Mouse (Mus musculus): ENCODE results near the gene Gm49450.
"Not testable (repeated sequence)": the region's sequence is repeated elsewhere in the genome, so short reads cannot be mapped to it uniquely, and the experiment has no call there.

Gm49450 gene

DNA sequence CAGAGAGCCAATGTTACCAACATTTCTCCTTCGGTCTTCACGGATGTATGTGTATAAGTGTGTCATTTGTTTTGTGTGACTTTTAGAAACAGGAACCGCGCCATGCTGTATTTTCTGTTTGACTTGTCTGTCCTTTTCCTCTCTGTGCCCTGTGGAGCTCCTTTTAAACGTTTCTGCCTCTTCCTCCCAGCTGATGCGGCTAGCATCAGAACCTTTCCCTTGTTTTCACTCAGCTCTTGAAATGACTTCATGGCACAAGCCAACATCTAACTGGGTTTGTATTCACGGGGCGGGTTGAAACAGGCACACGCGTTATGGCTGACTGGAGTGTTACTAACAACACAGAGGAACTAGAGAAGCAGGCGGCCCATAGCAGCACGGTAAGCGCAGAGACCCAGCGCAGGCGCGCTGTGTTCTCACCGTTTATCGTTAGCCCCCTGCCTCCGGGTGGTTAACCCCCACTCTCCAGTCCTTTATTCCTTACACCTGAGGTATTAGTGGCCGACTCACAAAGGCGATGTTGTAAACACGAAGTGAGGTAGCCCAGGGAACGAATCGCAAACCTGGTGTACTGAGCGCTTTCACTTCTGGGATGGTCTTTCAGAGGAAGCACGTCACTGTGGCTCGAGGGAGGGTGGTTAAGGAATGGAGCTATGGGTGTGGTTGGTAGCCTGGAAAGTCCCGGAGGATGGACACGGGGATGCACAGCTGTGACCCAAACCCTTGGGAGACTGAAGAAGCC lies 32.1 kb upstream of the Gm49450 start:
- DNase-seq: peak; percentile 67 to 71

DNA sequence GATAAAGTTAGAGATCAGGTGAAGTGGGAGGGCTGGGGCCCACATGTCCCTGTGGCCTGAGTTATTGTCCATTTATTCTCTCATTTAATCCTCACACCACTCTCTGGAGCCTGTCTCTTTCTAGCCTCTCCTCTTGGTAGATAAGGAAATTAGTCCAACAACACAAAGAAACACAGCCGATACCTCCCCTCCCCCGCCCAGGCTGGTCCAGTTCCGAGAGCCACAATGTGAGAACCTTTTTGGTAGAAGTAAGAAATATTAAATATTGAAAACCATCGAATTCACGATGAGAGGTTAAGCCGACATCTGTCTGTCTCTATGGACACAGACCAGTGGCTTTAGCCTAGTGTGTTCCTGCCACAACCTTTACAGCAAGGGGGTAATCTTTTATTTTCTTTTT lies 31.3 kb upstream of the Gm49450 start:
- DNase-seq: peak in 1 of 2 experiments; percentile 30

DNA sequence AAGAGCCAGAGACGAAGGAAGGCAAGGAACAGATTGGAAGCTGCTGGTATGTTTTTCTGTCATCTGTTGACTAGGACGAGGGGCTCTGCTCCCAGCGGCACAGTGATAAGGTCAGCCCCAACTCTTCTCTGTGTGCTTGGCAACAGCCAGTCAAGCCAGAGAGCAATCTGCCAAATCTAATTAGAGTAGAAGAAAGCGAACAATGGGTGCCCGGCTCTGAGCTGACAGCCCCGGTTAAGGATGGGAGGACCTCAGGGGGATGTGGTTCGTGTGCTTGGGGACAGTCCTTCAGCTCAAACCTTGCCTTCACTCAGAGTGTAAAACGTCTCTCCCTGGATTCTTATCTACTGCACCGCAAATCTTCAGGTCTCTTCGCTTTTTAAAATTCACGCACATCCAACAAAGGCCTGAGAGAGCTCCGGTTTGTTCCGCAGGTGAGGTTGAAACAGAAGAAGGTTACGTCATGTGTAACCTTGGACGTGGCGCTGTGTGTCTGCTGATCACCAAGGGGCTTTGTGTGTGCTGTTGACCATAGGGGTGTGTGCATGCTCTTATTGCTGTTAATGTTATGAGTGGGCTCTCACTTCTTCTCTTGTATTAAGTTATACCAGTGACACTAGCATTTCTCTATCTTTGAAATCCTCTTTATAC lies 30.2 kb upstream of the Gm49450 start:
- DNase-seq: no peak

DNA sequence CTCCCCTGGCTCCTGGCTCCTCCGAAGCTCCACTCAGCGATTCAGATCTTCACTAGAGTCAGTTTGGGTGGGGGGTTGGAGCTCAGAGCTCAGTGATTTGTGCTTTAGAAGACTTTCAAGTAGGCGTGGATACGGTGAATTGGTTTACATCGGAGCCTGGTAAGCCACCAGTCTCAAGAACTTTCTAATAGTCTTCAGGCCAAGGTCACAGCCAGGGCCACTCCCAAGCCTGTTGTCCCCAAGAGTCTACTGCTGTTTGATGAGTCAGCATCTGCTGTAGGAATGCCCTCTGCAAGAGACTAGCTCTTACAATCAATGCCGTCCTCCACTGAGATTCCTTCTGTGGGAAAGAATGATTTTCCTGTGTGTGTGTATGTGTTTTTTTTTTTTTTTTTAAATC lies 28.7 kb upstream of the Gm49450 start:
- no peak for DNase-seq

DNA sequence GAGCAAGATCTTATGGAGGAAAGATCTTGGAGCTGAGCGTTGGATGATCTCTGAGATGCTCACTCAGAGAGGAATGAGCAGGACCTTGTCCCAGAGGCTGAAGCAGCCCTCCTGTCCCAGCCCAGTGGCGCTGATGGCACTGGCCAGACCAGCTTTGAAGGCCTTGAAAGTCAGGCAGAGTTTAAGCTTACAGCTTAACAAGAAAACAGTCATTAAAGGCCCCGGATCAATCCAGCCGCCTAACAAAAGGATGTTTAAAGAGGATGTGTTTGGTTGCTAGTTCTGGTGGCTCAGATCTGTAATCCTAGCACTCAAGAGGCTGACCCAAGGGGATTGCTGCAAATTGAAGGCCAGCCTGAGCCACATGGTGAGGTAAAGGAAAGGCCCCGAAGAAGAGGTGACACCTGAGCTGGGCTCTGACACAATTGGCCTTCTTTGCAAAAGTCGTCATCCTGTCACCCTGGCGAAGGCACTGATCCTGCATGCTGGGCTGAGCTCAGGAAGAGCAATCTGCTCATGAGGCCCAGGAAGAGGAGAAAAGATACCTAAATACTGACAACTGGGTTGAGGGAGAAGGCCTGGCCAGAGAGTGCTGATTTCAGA lies 26.8 kb upstream of the Gm49450 start:
- DNase-seq: no peak

DNA sequence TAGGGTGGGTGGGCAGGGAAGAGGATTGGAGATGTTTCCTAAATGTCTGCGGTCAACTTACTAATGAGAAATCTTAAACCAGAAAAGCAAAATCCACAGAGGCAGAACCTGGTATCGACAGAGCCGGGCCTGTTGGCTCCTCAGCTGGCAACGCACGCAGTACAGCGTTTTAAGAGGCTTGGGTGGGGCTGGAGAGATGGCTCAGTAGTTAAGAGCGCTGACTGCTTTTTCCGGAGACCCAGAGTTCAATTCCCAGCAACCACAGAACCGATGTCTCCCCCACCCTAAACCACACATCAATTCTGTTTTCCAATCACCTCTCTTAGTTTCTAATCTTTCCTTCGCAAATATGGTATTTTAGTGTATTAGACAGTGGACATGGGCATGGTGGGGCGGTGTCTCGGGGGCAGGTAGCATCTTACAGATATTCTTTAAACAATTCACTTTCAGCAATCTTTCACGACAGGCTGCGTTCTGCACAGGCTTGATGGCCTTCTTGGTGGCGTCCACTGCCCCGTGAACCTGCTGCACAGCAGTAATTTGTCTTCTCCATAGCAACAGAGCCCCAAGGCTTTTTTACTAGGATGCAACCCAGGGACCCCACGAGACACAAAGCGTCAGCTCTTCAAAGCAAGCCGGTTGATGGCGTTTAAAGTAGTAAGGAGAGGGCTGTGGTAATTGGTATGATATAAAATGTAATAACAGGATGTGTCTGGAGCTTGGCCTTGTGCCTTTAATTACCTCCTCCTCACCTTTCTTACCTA lies 25.2 kb upstream of the Gm49450 start:
- no peak for DNase-seq

DNA sequence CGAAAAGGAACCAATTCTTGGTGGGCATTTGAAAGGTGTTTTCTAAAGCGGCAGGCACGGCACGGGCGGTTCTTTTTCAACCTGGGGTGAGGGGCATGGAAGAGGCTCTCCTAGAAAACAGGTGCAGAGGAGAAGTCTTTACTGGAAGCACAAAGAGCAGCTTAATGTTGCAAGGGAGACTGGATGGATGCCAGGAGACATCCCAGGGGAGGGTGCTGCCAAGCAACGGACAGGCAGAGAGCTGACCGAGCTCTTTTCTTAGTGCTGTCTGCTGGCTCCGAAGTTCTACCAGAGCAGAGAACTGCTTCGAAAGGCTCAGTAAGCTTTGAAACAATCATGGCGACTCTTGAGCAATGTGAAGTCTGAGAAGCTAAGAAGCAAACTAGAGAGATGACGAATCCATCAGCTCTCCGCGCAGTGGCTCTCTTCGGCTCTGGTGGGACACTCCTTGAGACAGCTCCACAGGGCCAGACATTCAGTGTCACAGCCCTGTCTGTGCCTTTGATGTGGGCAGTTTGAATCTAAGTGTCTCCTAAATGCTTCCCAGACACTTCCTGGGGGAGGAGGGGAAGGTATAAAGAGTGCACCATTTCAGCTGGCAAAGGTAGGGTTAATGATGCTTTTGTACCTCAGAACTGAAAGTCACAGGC lies 24.5 kb upstream of the Gm49450 start:
- no peak for DNase-seq

DNA sequence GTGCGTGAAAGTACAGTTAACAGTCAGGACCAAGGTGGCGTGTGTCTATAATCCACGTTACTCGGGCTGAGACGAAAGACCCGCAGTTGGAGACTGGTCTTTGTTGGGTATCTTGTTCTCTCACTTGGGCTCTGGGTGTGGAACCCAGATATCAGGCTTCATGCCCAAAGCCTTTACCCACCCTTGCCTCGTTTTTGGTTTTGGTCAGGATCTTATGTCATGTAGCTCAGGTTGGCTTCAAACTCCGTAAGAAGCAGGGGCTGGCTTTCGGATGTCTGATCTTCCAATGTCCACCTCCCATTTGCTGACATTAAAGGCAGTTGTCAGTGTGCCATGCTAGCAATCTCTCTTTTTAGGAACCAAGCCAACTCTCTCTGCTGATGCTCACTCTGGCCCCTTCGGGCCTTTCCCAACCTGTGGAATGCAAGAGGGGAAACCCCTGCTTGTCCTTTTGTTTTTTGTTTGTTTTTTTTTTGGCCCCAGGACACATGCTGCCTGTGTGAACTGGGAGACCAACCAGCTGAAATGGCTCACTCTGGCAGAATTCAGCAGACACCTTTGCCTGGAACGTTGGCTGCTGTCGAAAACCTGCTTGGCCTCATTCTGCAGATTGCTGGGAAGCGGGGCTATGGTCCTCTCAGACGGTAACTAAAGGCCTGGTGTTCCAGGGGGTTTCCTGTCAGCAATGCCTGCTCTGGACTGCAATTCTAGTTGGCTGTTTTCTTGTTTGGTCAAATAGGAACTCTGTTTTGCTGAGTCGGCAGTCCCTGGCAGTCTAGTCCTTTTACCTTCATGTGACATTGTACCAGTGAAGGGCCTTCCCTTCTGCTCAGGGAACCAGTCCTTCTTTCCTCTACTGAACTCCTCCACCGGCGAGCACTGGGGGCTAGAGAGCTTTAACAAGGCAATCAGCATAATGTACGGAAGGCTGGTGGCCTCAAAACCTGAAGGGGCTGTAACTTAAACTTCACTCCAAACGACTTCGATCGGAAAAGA lies 23.7 kb upstream of the Gm49450 start:
- DNase-seq: no peak

DNA sequence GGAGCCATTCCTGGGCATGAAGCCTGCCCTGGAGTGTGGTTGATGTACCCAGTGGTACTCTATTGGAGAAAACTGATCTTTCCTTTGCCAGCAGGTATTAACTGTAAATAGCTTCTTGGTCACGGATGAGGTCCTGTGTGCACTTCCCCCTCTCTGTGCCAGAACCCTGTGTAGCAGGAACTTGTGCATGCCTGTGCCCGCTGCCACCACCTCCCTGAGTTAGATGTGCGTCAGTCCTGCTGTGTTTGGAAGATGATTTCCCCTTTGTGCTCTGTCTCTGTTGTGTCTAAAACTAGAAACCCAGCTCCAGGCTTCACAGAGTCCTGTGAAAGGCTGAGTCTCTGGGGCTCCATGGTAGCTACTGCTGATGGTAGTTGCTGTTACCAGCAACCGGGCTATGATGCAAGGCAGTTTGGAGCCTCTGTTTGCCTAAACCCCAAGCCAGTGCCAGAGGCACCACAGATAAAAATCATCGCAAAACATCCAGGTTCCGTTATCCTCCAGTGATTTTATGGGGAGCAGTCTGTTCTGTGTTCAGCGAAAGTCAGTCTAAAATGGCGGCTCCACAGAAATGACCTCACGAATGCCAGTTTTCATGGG lies 19.8 kb upstream of the Gm49450 start:
- DNase-seq: no peak

DNA sequence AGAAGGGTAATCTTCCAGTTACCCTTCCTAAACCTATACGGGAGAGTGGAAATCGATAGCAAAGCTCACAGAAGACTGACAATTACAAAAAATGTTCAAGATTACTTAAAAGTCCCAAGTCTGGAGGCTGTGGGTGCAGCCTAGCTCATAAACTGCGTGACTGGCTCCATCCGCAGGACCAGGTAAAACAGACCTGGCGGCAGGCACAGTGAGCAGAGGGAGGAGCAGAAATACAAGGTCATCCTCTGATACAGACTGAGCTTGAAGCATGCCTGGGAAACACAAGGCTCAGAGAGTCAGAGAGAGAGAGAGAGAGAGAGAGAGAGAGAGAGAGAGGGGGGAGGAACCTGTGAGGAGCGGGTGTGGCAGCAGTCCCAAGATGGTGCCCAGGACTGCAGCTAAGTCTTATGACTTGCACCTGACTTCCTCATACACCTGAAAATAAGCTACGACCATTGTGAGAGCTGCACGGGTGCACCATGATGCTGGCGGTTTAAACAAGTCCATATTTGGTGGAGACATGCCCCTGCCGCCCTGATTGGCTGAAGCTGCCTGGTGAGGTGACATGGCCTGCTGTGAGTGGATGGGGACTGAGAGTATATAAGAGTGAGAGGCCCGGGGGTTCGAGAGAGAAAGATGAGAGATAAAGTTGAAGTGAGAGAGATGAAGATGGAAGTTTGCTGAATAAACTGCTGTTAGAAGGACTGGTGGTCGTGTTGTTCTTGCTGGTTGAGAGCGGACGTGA lies 18.4 kb upstream of the Gm49450 start:
- DNase-seq: not testable (repeated sequence)

DNA sequence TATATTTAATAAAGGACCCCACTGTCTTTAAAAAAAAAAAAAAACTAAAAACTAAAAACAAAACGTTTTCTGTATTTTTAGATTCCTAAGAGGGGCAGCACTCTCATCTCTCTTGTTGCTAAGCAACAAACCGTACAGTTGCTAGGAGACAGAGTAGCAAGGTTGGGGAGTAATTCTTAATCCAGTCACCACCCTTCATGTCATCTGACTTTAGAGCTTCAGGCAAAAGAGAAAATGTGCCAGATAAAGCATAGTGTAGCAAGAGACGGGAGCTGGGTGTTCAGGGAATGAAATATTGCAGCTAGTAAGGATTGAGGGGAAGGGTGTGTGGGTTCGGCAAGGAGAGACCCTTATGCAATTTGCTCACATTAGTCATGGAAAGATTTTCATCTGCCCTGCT lies 17.8 kb upstream of the Gm49450 start:
- DNase-seq: no peak

DNA sequence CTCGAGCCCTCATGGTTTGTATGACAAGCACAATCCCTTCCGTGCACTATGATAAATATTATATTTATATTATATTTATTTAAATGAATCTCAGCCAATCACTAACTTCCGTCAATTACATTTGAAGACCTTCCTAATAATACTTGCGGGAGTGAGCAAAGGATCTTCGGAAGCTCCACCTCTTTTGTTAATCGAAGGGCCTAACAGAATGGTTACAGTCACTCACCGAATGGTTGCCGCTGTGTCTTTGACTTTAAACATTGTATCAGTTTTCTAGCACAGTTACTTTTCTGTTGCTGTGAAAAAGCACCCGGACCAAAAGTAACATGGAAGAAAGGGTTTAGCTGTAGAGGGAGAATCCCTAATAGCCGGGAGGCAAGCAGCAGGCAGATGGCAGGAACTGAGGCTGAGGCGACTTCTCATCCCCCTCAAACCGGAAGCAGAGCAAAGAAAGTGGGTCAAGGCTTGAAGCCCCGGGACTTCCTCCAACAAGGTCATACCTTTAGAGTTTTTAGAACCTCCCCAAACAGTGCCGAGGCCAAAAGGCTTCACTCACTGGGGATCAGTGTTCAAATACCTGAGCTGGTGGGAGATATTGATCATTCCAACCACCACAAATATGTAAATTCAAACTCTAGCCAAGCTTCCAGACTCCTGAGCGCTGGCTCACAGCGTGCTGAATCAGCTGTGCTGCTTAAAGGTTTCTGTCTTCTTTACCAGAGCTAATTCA lies 16.2 kb upstream of the Gm49450 start:
- no peak for DNase-seq

DNA sequence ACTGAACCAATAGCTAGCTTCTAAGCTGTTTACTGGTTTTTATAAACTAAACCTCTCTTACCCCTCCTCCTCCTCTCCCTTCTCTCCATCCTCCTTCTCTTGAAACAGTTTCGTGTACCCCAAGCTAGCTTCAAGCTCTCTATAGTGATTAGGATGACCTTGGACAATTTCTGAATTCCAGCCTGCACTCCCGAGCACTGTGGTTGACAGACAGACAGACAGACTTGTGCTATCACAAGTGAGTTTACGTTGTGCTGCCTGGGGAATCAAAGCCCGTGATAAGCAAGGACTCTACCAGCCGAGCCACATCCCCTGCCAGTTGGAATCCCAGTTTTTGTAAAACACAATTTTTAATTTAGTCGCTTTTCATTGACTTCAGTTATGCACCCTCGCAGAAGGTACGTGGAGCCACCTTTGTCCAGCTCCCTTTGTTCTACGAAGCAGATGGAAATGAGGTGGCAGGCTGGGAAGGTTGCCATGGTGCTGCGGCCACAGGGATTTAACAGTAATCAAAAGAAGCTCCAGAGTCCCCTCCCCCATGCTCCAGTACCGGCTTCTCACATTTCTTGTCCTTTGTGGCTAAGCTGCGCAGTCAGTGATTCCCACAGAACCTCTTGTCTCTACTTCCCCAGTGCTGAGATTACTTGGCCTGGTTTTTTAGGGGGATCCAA lies 15.5 kb upstream of the Gm49450 start:
- DNase-seq: no peak

DNA sequence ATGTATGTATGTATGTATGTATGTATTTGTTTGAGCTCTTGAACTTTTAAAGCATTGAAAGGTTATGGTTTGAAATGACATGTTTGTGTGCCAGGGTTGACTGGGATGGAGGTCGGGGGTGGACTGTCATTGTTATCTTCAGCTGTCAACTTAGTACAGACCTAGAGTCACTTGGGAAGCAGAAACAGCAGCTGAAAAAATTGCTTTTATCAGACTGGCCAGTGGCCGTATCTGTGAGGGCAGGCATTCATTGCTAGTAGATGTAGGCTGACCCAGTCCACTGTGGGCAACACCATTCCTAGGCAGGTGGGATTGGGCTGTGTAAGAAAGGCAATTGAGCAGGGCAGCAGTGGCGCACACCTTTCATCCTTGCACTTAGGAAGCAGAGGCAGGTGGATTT lies 6.2 kb upstream of the Gm49450 start:
- no peak for DNase-seq

DNA sequence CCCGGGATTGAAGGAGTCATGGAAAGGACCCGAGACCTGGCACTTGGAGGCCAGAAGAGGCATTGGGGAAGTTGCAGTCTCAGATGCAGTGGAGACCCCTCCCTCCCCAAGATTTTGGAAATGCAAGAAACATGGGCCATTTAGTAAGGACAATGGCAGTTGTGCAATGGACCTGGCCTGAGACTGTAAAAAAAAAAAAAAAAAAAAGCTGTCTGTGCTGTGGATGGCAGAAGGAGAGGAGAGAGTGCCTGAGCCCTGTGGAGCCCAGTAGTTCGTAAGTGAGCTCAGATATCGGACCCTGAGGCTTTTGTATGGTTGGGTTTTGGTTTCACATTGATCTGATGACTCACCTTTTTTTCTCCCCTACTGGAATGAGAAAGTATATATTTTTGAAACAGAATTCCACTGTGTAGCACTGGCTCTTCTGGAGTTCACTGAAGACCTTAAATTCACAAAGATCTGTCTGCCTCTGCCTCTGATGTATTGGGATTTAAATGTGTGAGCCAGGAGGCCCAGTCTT lies 5.6 kb upstream of the Gm49450 start:
- DNase-seq: no peak

DNA sequence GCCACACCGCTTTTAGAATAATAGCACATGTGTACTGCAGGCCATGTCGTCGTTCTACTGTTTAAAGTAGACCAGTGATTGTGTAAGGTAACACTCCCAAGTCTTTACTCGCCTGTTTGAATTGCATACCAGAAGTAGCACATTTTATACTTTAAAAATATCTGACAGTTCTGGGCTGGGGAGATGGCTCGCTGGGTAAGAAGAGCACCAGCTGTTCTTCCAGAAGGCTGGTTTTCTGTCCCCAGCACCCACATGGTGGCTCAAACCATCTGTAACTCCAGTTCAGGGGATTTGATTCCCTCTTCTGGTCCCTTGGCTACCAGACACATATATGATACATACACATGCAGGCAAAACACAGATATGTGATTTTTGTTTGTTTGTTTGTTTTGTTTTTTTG lies 4.1 kb upstream of the Gm49450 start:
- no peak for DNase-seq

DNA sequence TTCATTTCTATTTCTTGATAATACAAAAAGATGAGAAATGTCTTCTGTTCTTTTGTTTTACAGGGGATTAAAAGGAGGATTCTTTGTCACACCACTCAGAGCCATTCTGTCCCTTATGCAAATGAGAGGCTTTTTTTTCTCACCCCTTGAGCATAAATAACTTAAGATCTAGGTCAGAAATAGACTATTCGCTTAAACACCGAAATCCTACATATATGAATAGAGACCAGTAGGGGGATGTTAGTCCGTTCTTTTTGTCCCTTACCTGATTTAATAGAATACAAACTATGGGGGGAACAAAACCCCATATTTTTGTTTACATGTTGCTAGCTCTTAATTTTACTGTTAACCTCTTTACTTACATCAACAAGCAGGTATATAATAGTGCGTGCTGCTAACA lies 2.6 kb upstream of the Gm49450 start:
- no peak for DNase-seq

DNA sequence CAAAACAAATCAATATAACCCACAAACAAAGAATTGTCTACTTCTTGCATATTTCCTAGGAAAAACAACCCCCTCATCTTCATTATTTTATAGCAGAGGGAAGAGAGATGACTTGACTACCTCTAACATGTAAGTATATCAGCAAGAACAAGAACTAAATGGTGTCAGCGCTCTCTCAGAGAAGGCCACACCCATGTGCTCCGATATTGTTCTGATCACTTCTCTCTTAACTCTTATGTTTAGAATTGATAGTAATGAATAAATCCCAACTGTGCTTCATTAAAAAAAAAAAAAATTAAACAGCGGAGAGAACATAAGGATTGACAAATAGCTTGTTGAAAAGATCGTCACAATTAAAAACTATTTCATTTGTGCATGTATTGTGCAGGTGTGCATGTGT lies 2.0 kb upstream of the Gm49450 start:
- no peak for DNase-seq
